ENCODE assay signal across 8 mouse cellular contexts in the genomic region with DNA sequence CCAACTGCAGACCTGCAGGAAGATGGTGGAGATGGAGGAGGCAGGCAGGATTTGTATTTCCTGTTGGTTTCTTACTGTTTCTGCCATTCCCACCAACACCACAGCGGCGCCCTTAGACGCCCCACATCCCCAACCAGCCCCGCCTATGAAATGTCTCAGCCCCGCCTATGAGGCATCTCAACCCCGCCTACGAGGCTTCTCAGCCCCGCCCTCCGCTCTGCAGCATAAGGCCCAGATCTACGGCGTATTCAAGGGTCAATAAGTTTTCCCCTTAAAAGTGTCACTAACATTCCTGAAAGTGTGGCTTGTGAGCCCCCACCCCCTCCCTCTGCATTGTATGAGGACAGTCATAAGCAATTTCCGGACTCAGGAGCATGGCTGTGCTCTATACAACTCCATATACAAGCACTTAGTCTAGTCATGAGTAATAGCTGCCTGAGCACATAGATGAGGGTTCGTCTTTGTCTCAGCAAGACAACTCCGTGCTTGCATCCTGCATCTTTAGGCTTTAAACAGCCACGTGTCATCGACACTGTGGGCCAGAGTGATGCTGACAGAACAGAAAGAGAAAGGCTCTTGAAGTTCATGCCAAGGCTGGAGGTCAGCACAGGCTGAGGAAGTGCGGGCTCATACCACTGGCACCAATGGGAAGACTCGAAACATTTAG.
DNase-seq lines count a peak whose midpoint lies in the region; ATAC-seq lines count a peak whose summit lies in the region.

No protein-coding gene starts in this region.

- no peaks in the 10 kb centered on the region for H3K9me3 ChIP-seq in hindbrain, embryonic 11.5 days (ENCODE audit: control insufficient read depth, low read length)
- H3K9me3 ChIP-seq in hindbrain, embryonic 12.5 days (replicated peaks), result no peaks in the 10 kb centered on the region

- H3K9ac ChIP-seq in hindbrain, embryonic 11.5 days (ENCODE audit: low read depth, low read length), result no peak overlapping the region
- H3K9ac ChIP-seq in hindbrain, embryonic 12.5 days, result no peak overlapping the region

- DNase-seq in hindbrain, embryonic 11.5 days (ENCODE audit: low spot score), result peak; percentile 66
- DNase-seq in embryo, embryonic 9.5 days (ENCODE audit: extremely low spot score), result peak; percentile 65
- DNase-seq in kidney, postnatal 10 days, result peak; percentile 72
- DNase-seq in thymus, postnatal 25 days, result peak; percentile 82
- DNase-seq in frontal cortex, adult 2 months (ENCODE audit: extremely low spot score in 1 of 2, low spot score in 1 of 2), result no peak
- no peak for DNase-seq in cerebellum, postnatal 10 days

- no peak overlapping the region for H3K4me3 ChIP-seq in hindbrain, embryonic 11.5 days (ENCODE audit: low read depth, low read length)
- no peak overlapping the region for H3K4me3 ChIP-seq in hindbrain, embryonic 12.5 days

- no peak overlapping the region for H3K27ac ChIP-seq in hindbrain, embryonic 11.5 days (ENCODE audit: low read depth, low read length)
- no peak overlapping the region; the same call in 1 of the 2 replicates for H3K27ac ChIP-seq in hindbrain, embryonic 12.5 days

- WGBS in hindbrain, embryonic 11.5 days, result 34% methylated on average over 18 of the region's 18 CpGs
- 31% methylated on average over 18 of the region's 18 CpGs for WGBS in hindbrain, embryonic 12.5 days

- no peak for ATAC-seq in hindbrain, embryonic 11.5 days (ENCODE audit: low FRiP score)
- no peak for ATAC-seq in hindbrain, embryonic 12.5 days (ENCODE audit: low FRiP score)
- ATAC-seq in megakaryocyte progenitor cell, adult 5-6 weeks (replicated peaks; ENCODE audit: poor library complexity), result peak; percentile 83

- no peaks in the 10 kb centered on the region for H3K36me3 ChIP-seq in hindbrain, embryonic 11.5 days (ENCODE audit: control insufficient read depth, insufficient read depth, low read length)
- H3K36me3 ChIP-seq in hindbrain, embryonic 12.5 days, result no peaks in the 10 kb centered on the region

- H3K4me1 ChIP-seq in hindbrain, embryonic 11.5 days (replicated peaks; ENCODE audit: control insufficient read depth, insufficient read depth, low read length), result peaks cover 11% of the 10 kb centered on the region; the same call in 1 of the 2 replicates
- peaks cover 45% of the 10 kb centered on the region for H3K4me1 ChIP-seq in hindbrain, embryonic 12.5 days

- no peak overlapping the region for H3K4me2 ChIP-seq in hindbrain, embryonic 11.5 days (replicated peaks; ENCODE audit: low read depth, low read length)
- no peak overlapping the region for H3K4me2 ChIP-seq in hindbrain, embryonic 12.5 days (replicated peaks)

- H3K27me3 ChIP-seq in hindbrain, embryonic 11.5 days (ENCODE audit: control insufficient read depth, insufficient read depth, low read length), result no peaks in the 10 kb centered on the region; the same call in none of the 2 replicates
- peaks cover 6% of the 10 kb centered on the region for H3K27me3 ChIP-seq in hindbrain, embryonic 12.5 days

Comparison
In these comparisons a context has a peak if more than half of its experiments do, and no peak if none do; other contexts are left out.
1. DNase-seq: peak in hindbrain, embryonic 11.5 days (single experiment), embryo, embryonic 9.5 days (single experiment), kidney, postnatal 10 days (single experiment) and thymus, postnatal 25 days (single experiment); none in frontal cortex, adult 2 months (0 of 2) and cerebellum, postnatal 10 days (0 of 2).